Mouse (Mus musculus): ENCODE data around the gene Med11. TPM values are rescaled to one million over a fixed set of nuclear protein-coding genes. Genes with fewer than 3 reads are reported as not detected.
"Not testable (repeated sequence)": the region's sequence is repeated elsewhere in the genome, so short reads cannot be mapped to it uniquely, and the experiment has no call there.

The Med11 gene
- total RNA-seq (2021): 10 to 100 TPM in 1 of 2 experiments, 1 to 10 TPM in 1; 7.6 to 11.0 TPM
- long read RNA-seq, experiment 1, partial matches to known transcripts: 0 of 3 reads
- long read RNA-seq, experiment 1, other reads (novel, unspliced or antisense): 0 of 3 reads
- long read RNA-seq, experiment 2, partial matches to known transcripts: 0 of 2 reads
- long read RNA-seq, experiment 2, other reads (novel, unspliced or antisense): 1 of 2 reads

GRCm38 (mm10) chr11:70451797-70452498, at the start of gene Med11:
Gene Med11, plus strand, starts transcription at chr11:70451919.
- peak; percentile 94 for DNase-seq

GRCm38 (mm10) chr11:70403598-70403997, 48.1 kb upstream of the Med11 start:
- no peak for DNase-seq

GRCm38 (mm10) chr11:70409594-70410296, 42.0 kb upstream of the Med11 start, which contains the start of gene Pelp1:
Gene Pelp1, minus strand, starts transcription at chr11:70410031.
- DNase-seq: peak; percentile 81

- no peak for DNase-seq
Measured at GRCm38 (mm10) chr11:70410297-70410643, 41.4 kb upstream of the Med11 start.

- no peak for DNase-seq
Measured at GRCm38 (mm10) chr11:70412591-70412990, 39.1 kb upstream of the Med11 start.

- peak; percentile 70 for DNase-seq
Measured at GRCm38 (mm10) chr11:70413961-70414360, 37.8 kb upstream of the Med11 start.

- no peak for DNase-seq
Measured at GRCm38 (mm10) chr11:70418199-70418598, 33.5 kb upstream of the Med11 start.

- DNase-seq: no peak
Measured at GRCm38 (mm10) chr11:70419486-70419885, 32.2 kb upstream of the Med11 start.

GRCm38 (mm10) chr11:70426598-70426997, 25.1 kb upstream of the Med11 start:
- not testable (repeated sequence) for DNase-seq

GRCm38 (mm10) chr11:70431574-70431973, 20.1 kb upstream of the Med11 start:
- no peak for DNase-seq

GRCm38 (mm10) chr11:70432048-70432894, 19.4 kb upstream of the Med11 start, which contains the start of gene Arrb2:
Gene Arrb2, plus strand, starts transcription at chr11:70432635.
- peak; percentile 99 for DNase-seq

GRCm38 (mm10) chr11:70432895-70433568, 18.7 kb upstream of the Med11 start:
- DNase-seq: no peak

GRCm38 (mm10) chr11:70433569-70433943, 18.2 kb upstream of the Med11 start:
- DNase-seq: no peak

GRCm38 (mm10) chr11:70433951-70434350, 17.8 kb upstream of the Med11 start:
- no peak for DNase-seq

GRCm38 (mm10) chr11:70435476-70435875, 16.2 kb upstream of the Med11 start:
- DNase-seq: no peak

- DNase-seq: no peak
Measured at GRCm38 (mm10) chr11:70437426-70437825, 14.3 kb upstream of the Med11 start.

GRCm38 (mm10) chr11:70438728-70439374, 12.9 kb upstream of the Med11 start:
- no peak for DNase-seq

- DNase-seq: no peak
Measured at GRCm38 (mm10) chr11:70440637-70441036, 11.1 kb upstream of the Med11 start.

GRCm38 (mm10) chr11:70441882-70442281, 9.8 kb upstream of the Med11 start:
- DNase-seq: no peak

- no peak for DNase-seq
Measured at GRCm38 (mm10) chr11:70443964-70444363, 7.8 kb upstream of the Med11 start.

- no peak for DNase-seq
Measured at GRCm38 (mm10) chr11:70444667-70445066, 7.1 kb upstream of the Med11 start.

All from gastrocnemius, postnatal 10 days (tissue).